Mouse (Mus musculus): ENCODE results near the gene 1520401A03Rik.

Gene 1520401A03Rik

GRCm38 (mm10) chr17:23670516-23671074 lies 52.0 kb downstream of the 1520401A03Rik start:
- DNase-seq (ENCODE audit: low spot score) = no peak

GRCm38 (mm10) chr17:23665511-23665910 lies 57.1 kb downstream of the 1520401A03Rik start:
- no peak for DNase-seq (ENCODE audit: low spot score)

GRCm38 (mm10) chr17:23664556-23665021 lies 58.0 kb downstream of the 1520401A03Rik start:
- DNase-seq (ENCODE audit: low spot score) = no peak

- no peak for DNase-seq (ENCODE audit: low spot score)
These were observed 61.1 kb downstream of the 1520401A03Rik start for GRCm38 (mm10) chr17:23661526-23661925.

- no peak for DNase-seq (ENCODE audit: low spot score)
These were observed 61.7 kb downstream of the 1520401A03Rik start for GRCm38 (mm10) chr17:23660876-23661200.

GRCm38 (mm10) chr17:23660117-23660875 lies 62.3 kb downstream of the 1520401A03Rik start, which contains the start of gene Bicdl2:
Gene Bicdl2 (plus strand): TSS chr17:23660506.
- peak; percentile 47 for DNase-seq (ENCODE audit: low spot score)

- no peak for DNase-seq (ENCODE audit: low spot score)
These were observed 64.1 kb downstream of the 1520401A03Rik start for GRCm38 (mm10) chr17:23658450-23658849.

Data from yolk sac, embryonic 10.5 days (tissue).